Mouse (Mus musculus) thymus, postnatal 10 days (tissue): ENCODE results near the gene Dnajc6.

Experiments used
- DNase-seq, 2 experiments: peaks; one replicate each; pipeline ENCODE4 v3.0.0; 2021; ENCODE audit warnings: low spot score in 2 of 2

Dnajc6 gene

DNA sequence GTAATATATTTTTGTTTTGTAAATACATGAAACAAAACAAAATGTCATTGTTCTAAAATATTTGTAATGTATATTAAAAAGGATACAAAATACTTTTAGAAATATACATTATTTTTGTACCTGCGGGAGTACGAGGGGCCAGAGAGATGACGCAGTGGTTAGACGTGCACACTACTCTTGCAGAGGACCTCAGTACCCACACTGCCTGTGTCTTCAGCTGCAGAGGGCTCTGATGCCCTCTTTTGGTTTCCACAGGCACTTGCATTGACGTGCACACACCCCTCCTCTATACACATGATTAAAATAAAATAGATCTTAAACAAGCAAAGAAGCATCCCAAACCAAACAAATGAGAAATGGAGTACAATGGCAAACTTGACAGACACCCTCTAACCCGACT is 146.3 kb downstream of the Dnajc6 start:
- DNase-seq = no peak

- no peak for DNase-seq
These were observed 146.8 kb downstream of the Dnajc6 start for GRCm38 (mm10) chr4:101643216-101643615.

DNA sequence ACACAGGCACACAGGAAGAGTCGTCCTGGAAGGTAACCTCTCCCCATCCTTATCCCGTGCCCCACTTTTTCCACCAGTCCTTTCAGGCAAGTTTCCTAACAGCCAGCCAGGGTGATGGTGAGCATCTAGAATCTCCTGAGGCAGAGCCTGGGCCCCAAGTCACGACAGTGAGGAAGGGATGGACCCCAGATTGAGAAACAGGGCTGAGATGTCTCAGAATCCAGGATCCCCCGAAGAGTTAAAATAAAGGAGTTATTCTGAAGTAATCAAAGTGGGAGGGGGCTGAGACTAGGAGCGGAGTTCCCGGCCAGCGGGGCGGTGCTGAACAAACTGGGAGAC is 150.4 kb downstream of the Dnajc6 start:
- peak in 1 of 2 experiments; percentile 7 for DNase-seq

DNA sequence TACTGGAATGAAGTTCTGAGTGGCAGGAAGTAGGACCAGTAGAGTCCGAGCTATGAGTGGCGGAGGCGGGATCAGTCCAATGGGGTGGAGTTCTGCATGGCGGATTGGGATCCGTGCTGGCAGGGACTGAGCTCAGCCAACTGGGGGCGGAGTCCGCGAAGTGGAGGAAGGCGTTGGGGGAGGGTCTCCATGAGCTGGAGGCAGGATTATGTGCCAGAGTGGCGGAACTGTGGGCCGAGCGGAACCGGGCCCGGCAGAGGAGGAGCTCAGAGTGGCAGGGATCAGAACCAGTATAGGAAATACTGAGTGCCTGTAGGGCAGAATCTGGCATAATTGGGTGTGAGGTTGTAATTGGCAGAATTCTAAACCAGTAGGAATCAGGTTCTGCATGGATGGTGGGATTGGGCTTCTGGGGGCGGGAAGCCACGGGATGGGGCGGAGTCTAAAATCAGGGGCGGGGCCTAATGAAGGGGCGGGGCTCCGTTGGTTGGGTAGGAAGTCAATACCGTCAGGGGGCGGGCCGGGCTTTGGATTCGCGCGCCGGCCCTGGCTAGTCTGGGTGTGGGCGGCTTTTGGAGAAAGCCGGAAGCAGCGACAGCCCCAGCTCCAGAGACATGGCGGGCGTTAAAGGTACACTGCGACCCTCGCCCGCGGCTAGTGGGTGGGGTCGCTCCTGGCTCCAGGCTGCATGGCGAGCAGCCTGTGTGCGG is 150.9 kb downstream of the Dnajc6 start, which contains the start of gene Leprot:
Leprot (plus strand) TSS at position 523 of the 710 bp plus-strand sequence.
- peak; percentile 83 to 85 for DNase-seq

DNA sequence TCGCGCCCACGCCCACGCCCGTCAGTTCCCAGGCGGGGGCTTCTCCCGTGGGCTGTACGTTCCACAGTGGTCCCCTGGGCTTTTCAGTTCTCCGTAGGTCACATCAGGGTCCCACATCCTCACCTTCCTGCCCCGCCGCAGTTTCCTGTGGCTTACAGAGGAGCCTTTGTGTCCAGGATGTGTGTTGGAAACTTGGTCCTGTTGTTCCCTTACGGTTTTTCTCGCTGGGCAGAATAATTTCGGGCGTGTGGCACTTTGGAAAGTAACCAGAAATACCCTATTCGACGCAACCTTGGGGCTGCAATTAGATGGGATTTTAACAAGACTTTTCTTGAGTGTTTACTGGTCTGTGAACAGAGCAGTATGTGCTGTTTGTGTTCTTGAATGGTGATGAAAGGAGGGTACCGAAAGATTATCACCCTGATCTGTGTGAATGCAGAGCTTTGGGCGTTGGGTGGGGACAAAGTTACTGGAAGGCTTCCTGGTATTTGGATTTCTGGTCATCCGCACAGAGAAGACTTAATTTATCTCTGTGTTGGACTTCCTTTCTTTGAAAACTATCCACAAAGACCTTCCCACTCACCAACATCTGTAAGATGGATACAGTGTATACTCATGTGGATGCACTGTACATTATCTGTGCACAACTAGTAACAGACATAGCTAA is 151.7 kb downstream of the Dnajc6 start:
- no peak for DNase-seq

GRCm38 (mm10) chr4:101648745-101649144 is 152.3 kb downstream of the Dnajc6 start:
- no peak for DNase-seq

- no peak for DNase-seq
These were observed 154.5 kb downstream of the Dnajc6 start for GRCm38 (mm10) chr4:101650961-101651360.

DNA sequence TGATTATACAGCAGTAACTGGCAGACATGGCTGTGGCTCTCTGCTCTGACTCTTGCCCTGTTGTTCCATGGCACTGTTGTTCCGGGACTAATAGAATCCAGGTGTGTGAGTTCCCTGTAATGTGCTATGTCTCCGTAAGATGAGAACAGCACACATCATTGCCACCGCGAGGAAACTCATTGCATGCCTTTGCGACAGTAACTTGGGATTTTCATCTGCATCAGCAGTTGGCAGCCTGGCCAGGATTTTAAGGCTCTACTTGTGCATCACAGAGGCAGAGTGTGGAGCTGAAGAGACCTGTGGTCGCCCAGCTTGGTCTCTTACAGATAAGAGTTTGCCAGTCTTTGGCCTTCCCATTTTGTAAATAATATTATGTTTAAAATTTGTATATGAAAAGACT is 157.8 kb downstream of the Dnajc6 start:
- no peak for DNase-seq

DNA sequence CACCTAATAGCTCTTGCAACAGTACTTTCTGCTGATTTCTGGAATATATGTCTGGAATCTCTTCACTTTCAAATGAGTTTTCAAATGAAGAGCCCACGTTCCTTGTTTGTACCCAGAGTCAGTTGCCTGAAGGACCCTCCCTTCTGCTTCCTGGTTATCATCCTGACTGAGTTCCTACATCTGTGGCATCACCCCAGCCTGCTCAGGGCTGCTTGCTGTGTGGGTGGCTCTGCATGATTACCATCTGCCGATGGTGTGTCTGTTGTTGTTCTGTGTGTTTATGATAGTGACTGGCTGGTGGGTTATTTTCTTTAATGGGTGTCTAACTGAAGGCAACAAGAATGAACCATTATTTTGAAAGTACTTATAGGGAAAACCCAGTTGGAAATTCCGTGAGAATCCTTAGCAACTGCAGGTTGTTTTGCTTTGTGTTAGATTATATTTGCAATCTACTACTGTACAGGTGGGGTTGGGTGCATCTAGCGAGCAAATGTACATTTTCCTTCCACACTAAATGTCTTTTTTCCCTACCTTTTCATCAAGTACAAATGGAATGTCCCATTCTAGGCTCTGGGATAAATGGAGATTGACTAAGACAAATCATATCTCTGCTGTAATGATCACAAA is 158.5 kb downstream of the Dnajc6 start:
- DNase-seq = no peak

- no peak for DNase-seq
These were observed 159.0 kb downstream of the Dnajc6 start for GRCm38 (mm10) chr4:101655415-101655790.

DNA sequence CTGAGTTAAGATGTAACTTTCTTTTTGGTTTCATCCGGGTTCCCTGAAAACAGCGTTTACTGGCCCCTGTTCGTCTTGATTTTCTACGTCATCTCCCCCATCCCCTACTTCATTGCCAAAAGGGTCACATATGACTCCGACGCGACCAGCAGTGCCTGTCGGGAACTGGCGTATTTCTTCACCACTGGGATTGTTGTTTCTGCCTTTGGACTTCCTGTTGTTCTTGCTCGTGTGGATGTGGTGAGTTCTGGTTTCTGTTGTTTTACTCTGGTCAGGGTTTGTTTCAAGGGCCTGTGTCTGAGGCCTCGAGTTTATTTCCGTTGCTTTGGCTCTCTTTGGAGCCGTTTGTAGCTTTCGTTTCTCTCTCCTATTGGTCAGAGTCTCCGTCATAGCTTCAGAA is 159.6 kb downstream of the Dnajc6 start:
- no peak for DNase-seq

DNA sequence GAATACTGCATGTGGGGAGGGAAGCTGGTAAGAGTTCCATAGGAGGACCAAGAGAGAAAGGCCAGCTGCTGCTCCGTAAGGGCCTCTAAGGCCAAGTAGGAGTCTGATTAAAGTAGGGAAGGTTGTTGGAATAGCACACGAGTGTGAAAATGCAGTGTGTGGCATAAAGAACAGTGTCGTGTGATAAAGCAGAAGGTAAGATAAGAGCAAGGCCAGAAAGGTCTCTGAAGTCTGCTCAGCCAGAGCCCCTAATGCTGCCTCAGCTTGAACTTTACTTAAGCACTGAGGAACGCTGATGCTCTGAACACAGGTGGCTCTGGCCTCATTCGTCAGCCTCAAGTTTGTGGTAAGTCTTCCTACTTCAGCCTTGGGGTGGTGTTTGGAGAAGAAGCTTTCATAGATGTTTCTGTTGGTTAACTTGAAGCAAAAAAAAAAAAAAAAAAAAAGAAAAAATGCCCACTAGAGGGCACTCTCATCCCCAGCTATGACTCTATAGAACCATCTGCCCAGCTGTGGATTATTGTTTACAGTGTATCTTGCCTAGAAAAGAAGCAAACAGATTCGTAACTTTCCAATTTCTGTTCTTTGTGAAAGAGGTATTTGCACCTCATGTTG is 160.6 kb downstream of the Dnajc6 start:
- DNase-seq = peak in 1 of 2 experiments; percentile 5

- peak in 1 of 2 experiments; percentile 64 for DNase-seq
These were observed 167.8 kb downstream of the Dnajc6 start for GRCm38 (mm10) chr4:101664160-101664750.

DNA sequence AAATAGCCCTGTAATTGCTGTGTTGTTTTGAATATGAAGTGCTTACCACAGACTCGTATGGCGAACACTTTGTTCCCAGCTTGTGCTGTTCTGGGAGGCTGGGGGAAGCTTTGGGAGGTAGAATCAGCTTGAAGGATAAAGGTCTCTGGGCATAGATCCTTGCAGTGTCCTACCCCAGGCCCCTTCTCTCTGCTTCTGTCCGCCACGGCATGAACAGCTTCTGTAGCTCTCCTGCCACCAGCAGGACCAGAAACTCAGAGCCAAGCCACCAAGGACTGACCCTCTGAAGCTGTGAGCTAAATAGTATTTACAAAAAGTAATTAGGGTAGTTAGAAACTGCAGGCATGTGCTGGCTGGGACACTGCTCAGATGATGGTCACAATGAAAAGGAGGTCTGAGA is 168.3 kb downstream of the Dnajc6 start:
- no peak for DNase-seq

GRCm38 (mm10) chr4:101669161-101669560 is 172.7 kb downstream of the Dnajc6 start:
- DNase-seq = no peak

- DNase-seq = no peak
These were observed 173.4 kb downstream of the Dnajc6 start for GRCm38 (mm10) chr4:101669811-101670210.

DNA sequence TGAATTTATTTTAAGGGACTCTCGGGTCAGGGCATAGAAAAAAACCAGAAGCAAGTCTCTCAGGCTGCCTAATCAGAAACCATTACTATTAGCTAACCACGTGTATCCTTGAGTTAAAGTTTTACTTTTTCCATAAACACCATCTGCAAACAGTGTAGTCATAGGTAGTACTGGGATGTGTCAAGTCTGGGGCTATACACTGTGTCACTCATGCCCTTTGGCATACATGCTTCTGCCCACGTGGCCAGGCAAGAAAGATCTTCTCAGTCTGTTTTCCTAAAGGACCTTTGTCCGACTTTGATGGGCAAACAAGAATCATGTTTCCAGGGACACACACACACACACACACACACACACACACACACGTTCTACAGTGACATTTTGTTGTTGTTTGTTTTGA is 178.3 kb downstream of the Dnajc6 start:
- DNase-seq = no peak

- DNase-seq = no peak
These were observed 179.3 kb downstream of the Dnajc6 start for GRCm38 (mm10) chr4:101675726-101676125.

DNA sequence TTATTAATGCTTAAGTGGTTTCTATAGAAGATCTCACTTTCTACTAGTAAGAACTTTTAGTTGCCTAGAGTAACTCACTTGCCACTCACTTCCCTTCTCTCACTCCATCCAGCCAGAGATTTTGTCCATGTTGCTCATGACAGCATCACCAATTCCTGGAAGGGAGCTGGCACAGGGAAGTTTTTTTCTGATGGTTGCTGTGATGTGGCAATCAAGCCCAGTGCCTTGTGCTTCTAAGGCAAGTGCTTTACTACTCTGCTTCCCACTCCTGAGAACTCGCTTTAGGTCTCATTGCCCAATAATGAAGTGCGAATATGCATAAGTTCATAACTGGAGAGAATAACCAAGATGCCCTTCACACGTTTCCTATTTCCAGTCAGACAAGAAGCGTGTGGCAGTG is 186.2 kb downstream of the Dnajc6 start:
- DNase-seq = no peak

GRCm38 (mm10) chr4:101683086-101683485 is 186.6 kb downstream of the Dnajc6 start:
- DNase-seq = no peak

DNA sequence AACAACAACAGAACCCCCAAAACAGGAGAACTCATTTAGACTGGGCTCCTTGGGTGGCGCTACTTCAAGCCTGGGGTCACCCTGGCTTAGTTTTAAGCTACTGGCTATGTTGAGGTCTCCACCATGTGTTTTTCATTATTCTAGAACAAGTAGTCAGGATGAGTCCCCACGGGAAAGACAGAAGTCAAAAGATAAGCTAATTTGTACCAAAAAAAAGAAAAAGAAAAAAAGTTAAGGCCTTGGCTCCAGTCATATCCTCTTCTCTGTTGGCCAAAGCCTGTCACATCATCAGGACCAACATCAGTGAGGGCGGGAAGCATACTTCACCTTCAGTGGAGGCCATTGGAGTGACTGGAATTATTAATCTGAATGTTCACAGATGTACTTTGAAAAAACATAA is 188.4 kb downstream of the Dnajc6 start:
- no peak for DNase-seq

DNA sequence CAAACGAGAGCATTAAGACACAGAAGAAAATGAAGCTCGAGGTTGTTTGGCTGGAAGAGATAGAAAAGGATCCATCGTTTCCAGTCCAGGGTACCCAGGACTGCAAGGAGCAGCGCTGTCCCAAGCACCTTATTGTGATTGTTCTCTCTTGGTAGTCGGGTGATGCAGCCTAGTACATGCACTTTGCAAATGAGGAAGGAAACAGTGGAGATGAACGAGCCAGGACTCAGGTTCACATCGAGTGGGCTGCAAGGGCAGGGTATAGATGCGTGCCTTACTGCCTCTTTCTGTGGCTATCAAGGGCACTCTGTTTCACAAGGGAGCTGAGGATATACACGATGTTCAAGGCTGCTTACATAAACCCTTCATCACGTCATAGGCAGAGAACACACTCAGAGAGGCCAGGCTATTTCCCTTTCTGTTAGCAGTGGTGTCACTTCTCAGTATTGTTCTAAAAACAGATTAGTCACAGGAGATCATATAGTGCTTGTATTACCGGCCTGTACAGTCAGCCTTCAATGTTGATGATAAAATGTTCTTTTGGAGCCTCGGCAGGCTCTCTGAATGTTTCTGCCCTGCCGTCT is 189.9 kb downstream of the Dnajc6 start:
- DNase-seq = no peak
